Mouse (Mus musculus) midbrain, embryonic 10.5 days (tissue): Measurements from ENCODE around the gene S1pr2. TPM values are rescaled to one million over a fixed set of nuclear protein-coding genes. Genes with fewer than 3 reads are reported as not detected.
A peak's percentile ranks its signal among the peaks of the same experiment; 100 is the strongest.

Experiments
- DNase-seq: peaks from one replicate; pipeline ENCODE4 v3.0.0-alpha.2; 2017; ENCODE audit warnings: low spot score
- H3K27ac ChIP-seq: fragments of 300-500 bp; sonication (generic); replicated peaks from 2 replicates; pipeline ENCODE4 v1.5.1; 2016; ENCODE audit warnings: mild to moderate bottlenecking
- H3K27me3 ChIP-seq: fragments of 300-500 bp; sonication (generic); 2 replicates; pipeline ENCODE4 v1.6.1; 2016; ENCODE audit warnings: low read depth, mild to moderate bottlenecking; ENCODE audit not compliant: poor library complexity, severe bottlenecking
- H3K36me3 ChIP-seq: fragments of 300-500 bp; sonication (generic); 2 replicates; pipeline ENCODE4 v1.6.1; 2016; ENCODE audit warnings: mild to moderate bottlenecking, moderate library complexity
- H3K4me1 ChIP-seq: fragments of 300-500 bp; sonication (generic); 2 replicates; pipeline ENCODE4 v1.6.1; 2016
- H3K4me3 ChIP-seq: fragments of 300-500 bp; sonication (generic); 2 replicates; pipeline ENCODE4 v1.5.1; 2016; ENCODE audit warnings: mild to moderate bottlenecking, moderate library complexity
- H3K9me3 ChIP-seq: fragments of 300-500 bp; sonication (generic); replicated peaks from 2 replicates; pipeline ENCODE4 v1.6.1; 2016; ENCODE audit warnings: mild to moderate bottlenecking
- WGBS: fragments of 180-500 bp; shearing (Covaris S2); methylation state at CpG from one replicate; pipeline ENCODE4 v1.1.7; 2016; 5-methylcytosine and 5-hydroxymethylcytosine counted together
- polyA plus RNA-seq: library from polyadenylated mRNA; unstranded; fragments of >200 nt; fragmentation: Nextera tagmentation; extraction: Ambion mirVana; gene quantifications from 2 replicates; pipeline ENCODE4 v1.2.1, GENCODE M21; 2016

S1pr2 gene
- polyA plus RNA-seq, 1 experiment from 2014 or later: 22.1 TPM

DNA sequence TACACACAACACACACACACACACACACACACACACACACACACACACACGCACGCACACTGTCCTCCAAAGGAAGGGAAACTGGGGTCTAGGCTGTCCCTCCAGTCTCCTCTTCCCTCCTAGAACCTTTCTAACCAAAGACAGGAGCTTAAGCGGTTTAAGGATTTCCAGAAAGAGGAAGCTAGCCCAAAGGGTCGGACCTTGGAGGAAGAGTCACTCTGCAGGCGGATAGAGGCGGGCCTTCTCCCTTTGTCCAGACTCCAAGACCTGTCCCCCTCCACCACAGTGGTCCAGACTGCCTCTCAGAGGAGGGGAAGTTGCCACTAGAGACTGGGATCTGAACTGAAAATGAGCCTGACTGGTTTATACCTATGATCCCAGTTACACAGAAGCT is 2.9 kb downstream of the S1pr2 start:
- DNase-seq: no peak
- WGBS: 36% methylated on average over 5 of the region's 6 CpGs
- H3K4me3 ChIP-seq: peak overlapping the region; percentile 18; the same call in 1 of the 2 replicates
- peaks cover 50% of the 10 kb centered on the region for H3K4me1 ChIP-seq
- H3K36me3 ChIP-seq: peaks cover 4% of the 10 kb centered on the region
- no peak overlapping the region for H3K27ac ChIP-seq
- H3K27me3 ChIP-seq: peaks cover 14% of the 10 kb centered on the region
- H3K9me3 ChIP-seq: no peaks in the 10 kb centered on the region

DNA sequence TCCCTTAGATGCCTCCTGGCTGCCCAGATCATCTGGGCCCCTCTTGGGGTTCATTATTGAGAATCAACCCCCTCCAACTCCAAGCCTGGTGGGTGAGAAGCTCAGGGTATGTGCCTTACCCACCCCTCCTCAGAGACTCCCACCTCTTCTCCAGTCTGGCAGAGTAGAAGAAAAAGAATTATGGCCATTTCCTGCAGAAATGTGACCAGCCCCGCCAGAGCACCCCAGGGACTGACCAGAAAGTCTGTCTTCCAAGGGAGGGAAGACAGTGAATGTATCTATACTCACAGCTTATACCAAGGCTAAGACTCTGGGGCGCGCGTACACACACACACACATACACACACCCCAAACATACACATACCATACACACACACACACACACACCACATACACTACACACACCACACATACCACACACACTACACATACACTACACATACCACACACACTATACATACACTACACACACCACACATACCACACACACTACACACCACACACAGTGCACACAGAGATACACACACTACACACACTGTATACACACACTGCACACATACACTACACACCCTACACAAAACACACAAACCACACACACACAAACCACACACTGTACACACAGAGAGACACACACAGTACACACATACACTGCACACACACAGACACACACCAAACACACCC is 3.4 kb downstream of the S1pr2 start:
- Histone ChIP-seq H3K27me3 (peaks cover 14% of the 10 kb centered on the region), H3K27ac (peak overlapping the region; percentile 76; the same call in 1 of the 2 replicates), H3K36me3 (peaks cover 9% of the 10 kb centered on the region), H3K4me1 (peaks cover 50% of the 10 kb centered on the region), H3K9me3 (no peaks in the 10 kb centered on the region), H3K4me3 (peak overlapping the region; percentile 26)
- no peak for DNase-seq
- 93% methylated on average over 4 of the region's 4 CpGs for WGBS

DNA sequence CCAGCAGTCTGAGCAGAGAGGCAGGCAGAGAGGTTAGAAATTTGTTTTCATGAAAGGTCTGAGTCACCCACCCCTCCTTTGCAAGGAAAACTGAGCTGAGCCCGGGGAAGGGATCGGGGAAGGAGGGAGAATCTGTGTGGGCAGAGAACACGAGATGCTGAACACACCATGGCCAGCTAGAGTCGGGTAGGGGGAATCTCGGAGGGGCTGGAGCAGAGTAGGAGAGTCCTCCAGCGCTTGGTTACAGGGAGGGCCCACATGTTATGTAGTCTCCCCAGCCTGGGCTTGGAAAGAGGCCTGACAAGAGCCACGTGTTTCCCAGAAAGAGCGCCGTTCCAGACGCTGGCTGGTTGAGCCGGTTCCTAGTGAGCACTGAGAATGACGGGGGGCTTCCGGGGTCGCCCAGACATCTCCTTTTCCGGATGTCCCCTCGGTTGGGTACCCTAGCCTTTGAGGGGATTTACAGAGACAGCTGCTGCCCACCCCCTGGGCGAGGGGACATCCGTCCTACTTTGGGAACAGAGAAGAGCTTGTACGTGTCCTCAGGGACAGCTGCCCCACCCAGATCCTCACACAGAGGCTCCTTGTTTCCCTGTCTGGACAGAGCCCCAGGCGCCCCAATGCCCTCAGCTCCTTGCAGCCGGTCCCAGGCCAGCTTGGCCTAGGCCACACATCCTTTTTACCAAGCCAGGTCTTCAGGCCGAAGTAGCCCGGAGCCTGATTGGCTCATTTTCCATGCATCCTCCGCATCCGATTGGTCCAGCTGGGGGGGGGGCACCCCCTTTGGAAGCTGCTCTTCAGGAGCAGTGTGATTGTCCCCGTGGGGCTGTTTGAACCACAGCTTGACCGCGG is 4.2 kb downstream of the S1pr2 start:
- Histone ChIP-seq H3K27ac (peak overlapping the region; percentile 76), H3K36me3 (peaks cover 17% of the 10 kb centered on the region), H3K27me3 (peaks cover 14% of the 10 kb centered on the region), H3K4me1 (peaks cover 50% of the 10 kb centered on the region), H3K9me3 (no peaks in the 10 kb centered on the region), H3K4me3 (peak overlapping the region; percentile 26)
- WGBS: 38% methylated on average over 28 of the region's 28 CpGs
- DNase-seq: peak; percentile 35

DNA sequence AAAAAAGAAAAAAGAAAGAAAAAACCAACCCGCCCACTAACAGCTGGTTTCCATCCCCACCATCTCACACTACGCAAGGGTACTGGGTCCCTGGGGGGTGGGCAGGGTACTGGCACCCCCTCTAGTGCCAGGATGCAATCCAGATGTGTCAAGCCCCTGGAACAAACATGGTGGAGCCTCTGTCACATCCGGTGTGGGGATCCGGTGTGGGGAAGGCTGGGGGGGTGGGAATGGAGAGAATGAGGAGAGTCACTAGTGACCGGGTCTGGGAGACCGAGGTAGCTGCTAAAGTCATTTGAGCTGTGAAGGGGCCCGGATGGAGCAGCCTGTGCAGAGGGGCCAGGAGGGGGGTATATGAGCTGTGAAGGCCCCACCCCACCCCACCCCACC is 4.8 kb downstream of the S1pr2 start:
- H3K4me1 ChIP-seq: peaks cover 49% of the 10 kb centered on the region

DNA sequence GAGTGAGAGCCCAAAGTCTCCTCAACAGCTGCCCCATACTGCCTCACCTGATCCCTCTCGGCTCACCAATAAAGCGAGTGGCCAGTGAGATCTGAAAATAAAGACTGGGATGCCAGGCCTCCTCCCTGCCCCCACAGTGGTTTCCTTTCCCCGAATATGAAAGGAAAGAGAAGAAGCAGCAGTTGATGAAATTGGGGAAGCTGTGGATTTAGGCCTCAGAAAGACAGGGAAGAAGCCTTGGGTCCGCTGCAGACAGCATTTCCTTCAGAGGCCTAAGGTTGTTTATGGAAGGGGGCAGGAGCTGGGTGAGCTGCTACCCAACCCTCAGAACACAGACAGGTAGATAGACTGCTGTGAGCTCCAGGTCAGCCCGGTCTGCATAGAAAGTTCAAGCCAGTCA is 9.8 kb downstream of the S1pr2 start:
- peaks cover 31% of the 10 kb centered on the region for H3K36me3 ChIP-seq
- 78% methylated on average over 5 of the region's 5 CpGs for WGBS
- no peaks in the 10 kb centered on the region for H3K9me3 ChIP-seq
- peaks cover 2% of the 10 kb centered on the region for H3K4me1 ChIP-seq
- H3K4me3 ChIP-seq: no peak overlapping the region
- H3K27ac ChIP-seq: no peak overlapping the region
- no peak for DNase-seq
- no peaks in the 10 kb centered on the region for H3K27me3 ChIP-seq

More for the DNA sequence above, 4.8 kb downstream of the S1pr2 start:
- H3K9me3 ChIP-seq: no peaks in the 10 kb centered on the region
- H3K27me3 ChIP-seq: peaks cover 14% of the 10 kb centered on the region
- peak; percentile 17 for DNase-seq
- WGBS: 77% methylated on average over 7 of the region's 7 CpGs
- H3K27ac ChIP-seq: peak overlapping the region; percentile 76
- H3K4me3 ChIP-seq: peak overlapping the region; percentile 9; the same call in 1 of the 2 replicates
- peaks cover 23% of the 10 kb centered on the region for H3K36me3 ChIP-seq

DNA sequence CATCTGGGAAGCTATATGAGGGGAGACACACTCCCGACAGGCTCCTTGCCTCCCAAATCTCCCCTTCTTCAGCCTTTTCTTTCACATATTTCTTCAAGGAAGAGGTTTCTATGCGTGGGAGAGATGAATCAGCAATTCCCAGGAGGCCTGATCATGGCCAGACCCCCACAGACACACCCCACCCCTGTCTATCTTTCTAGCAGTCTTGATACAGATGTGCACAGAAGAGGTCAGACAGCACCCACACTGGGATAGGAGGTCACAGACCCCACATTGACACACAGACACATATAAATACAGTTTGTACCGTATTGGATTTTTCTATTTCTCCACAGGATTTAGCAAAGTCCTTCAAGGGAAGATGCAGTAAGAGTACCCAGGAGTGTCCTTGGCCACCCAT is 10.6 kb downstream of the S1pr2 start:
- Histone ChIP-seq H3K36me3 (peaks cover 31% of the 10 kb centered on the region), H3K27ac (no peak overlapping the region), H3K27me3 (no peaks in the 10 kb centered on the region), H3K9me3 (no peaks in the 10 kb centered on the region), H3K4me3 (no peak overlapping the region), H3K4me1 (no peaks in the 10 kb centered on the region)
- no peak for DNase-seq
- 90% methylated on average over 3 of the region's 3 CpGs for WGBS

DNA sequence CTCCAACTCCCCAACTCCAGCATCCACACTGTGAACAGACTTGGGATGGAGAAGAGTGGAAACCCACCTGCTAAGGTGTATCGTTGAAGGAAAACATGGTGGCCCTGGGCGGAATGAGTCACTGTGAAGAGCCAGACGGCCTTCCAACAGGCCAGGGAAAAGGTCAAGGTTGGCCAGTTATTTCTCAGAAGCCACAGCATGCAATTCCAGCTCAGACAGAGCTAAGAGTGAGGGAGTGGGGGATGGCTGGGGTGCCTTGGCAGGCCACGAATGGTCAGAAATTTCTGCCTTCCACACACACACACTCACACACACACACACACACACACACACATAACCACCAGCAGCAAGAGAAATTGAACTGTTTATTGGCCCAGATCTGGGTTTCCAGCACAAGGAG is 11.0 kb downstream of the S1pr2 start:
- Histone ChIP-seq H3K9me3 (no peaks in the 10 kb centered on the region), H3K4me3 (no peak overlapping the region), H3K27ac (no peak overlapping the region), H3K4me1 (no peaks in the 10 kb centered on the region), H3K36me3 (peaks cover 31% of the 10 kb centered on the region), H3K27me3 (no peaks in the 10 kb centered on the region)
- 91% methylated on average over 4 of the region's 4 CpGs for WGBS
- no peak for DNase-seq

DNA sequence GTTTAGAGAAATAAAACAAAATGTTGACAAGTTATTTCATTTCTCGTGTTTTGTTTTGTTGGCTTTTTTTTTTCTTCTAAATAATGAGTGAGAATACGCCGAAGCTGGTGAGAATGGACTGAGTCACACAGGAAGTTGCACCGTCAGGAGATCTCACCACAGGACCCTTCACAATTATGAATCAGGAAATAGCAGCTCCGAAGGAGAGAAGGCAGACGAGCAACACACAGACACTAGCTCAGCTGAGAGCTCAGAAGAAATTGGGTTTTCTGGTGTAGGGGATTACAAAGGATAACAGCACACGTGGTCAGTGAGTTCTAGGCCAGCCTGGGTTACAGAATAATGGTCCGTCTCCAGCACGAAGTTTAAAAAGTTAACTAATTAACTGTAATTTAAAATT is 15.0 kb downstream of the S1pr2 start:
- Histone ChIP-seq H3K27ac (no peak overlapping the region), H3K9me3 (no peaks in the 10 kb centered on the region), H3K36me3 (peaks cover 6% of the 10 kb centered on the region), H3K4me1 (no peaks in the 10 kb centered on the region), H3K4me3 (no peak overlapping the region), H3K27me3 (no peaks in the 10 kb centered on the region)
- no peak for DNase-seq
- 81% methylated on average over 9 of the region's 9 CpGs for WGBS

DNA sequence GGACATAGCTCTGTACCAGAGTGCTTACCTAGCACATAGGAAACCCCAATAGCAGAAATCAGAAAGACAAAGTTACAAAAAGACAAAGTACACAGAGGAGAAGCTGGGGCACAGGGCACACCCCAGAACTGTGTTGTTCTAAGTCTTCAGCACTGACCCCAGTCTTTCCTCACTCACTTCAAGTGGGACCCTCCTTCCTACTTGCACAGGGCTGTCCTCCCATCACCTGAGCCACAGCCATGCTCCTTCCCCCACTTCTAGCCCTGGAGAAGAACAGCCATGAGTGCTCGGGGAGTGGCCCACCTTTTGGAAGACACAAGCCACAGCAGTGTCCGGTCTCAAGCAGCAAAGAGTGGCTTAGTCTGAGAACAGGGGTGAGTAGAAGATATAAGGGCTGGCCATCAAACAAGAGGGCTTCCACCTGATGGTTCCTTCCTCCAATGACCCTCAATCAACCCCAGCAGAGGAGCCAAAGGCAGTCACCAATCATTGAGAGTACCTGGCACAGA is 17.1 kb downstream of the S1pr2 start, which contains the start of gene Dnmt1:
TSS of gene Dnmt1 (minus strand) at position 459 of the 509 bp plus-strand sequence.
- Histone ChIP-seq H3K4me3 (no peak within 1 kb of the TSS), H3K27ac (no peak within 1 kb of the TSS), H3K27me3 (no peaks in the 10 kb centered on the region), H3K36me3 (no peaks in the 10 kb centered on the region), H3K4me1 (no peaks in the 10 kb centered on the region), H3K9me3 (no peaks in the 10 kb centered on the region)
- no peak for DNase-seq
- 91% methylated on average over 2 of the region's 2 CpGs for WGBS

DNA sequence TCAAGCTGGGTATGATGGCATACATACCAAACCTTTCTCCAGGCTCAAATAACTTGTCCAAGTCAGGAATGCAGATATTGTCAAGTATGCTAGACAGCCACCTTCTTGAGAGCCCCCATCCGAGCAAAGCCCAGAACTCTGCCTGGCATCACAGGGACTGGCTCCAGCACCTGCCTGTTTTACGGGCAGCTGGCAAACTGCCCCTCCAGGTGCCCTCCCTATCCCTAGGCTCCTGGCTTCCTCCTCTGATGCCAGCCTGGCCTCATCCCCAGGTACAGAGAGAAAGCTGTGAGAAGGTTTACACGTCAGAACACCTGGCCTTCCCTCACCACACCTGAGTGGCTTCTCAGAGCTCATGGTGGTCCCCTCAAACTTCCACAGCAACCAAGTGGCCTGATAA is 19.6 kb downstream of the S1pr2 start:
- Histone ChIP-seq H3K36me3 (no peaks in the 10 kb centered on the region), H3K9me3 (no peaks in the 10 kb centered on the region), H3K4me1 (peaks cover 6% of the 10 kb centered on the region; the same call in 1 of the 2 replicates), H3K27ac (no peak overlapping the region), H3K4me3 (no peak overlapping the region), H3K27me3 (no peaks in the 10 kb centered on the region)
- WGBS: 92% methylated on average over 3 of the region's 3 CpGs
- DNase-seq: no peak

DNA sequence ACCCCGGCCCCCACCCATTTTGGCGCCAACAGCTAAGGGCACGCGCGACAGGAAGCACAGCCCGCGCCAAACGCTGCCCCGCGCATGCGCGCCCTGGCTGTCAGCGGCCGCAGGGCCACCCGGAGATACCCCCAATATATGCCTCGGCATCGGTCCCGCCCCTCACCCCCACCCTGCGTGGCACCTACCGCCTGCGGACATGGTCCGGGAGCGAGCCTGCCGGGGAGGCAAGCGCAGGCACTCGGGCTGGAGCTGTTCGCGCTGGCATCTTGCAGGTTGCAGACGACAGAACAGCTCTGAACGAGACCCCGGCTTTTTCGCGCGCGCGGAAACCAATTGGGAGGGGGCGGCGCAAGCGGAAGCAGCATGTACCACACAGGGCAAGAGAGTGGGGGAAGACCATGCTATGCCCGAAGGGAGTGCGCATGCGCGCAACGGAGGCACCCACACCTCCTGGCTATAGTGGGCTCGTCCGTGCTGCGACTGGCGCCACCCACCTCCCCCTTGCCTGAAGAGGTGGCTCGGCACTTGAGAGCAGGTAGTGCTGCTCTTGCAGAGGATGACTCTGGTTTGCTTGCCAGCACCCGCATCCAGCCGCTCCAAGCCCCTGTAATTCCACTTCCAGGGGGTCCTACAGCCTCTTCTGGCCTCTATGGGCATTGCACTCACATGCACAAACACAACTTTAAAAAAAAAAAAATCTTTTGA is 23.9 kb downstream of the S1pr2 start:
- Histone ChIP-seq H3K4me1 (peaks cover 23% of the 10 kb centered on the region), H3K27me3 (no peaks in the 10 kb centered on the region), H3K9me3 (no peaks in the 10 kb centered on the region), H3K27ac (peak overlapping the region; percentile 94), H3K4me3 (peak overlapping the region; percentile 71), H3K36me3 (peaks cover 14% of the 10 kb centered on the region)
- under 1% methylated on average over 51 of the region's 51 CpGs for WGBS
- peak; percentile 98 for DNase-seq

DNA sequence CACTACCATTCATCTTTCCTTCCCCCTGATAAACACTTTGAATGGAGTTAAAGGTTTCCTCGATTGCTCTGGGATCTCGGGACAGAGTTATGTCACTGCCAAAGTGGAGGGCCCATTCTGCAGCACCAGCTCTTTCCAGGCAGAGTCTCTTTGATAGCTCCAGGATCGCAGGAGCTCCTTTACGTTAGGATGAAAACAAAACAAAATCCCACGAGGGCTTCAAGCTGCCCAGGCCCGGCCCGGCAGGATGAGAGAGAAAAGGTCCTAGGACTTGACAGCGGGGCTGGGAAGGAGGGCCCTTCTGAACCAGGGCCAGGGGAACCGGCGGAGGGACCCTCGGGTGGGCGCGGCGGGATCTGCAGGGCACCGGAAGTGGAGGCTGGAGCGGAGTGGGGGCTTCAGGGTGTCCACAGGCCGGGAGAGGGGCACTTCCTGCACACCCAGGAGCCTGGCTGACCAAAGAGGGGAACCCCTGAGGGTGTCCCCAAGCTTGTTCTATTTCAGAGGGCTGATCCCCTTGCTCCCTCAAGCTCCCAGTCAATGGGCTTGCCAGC is 24.5 kb downstream of the S1pr2 start:
- DNase-seq: no peak
- 0% methylated on average over 17 of the region's 17 CpGs for WGBS
- Histone ChIP-seq H3K4me1 (peaks cover 23% of the 10 kb centered on the region), H3K9me3 (no peaks in the 10 kb centered on the region), H3K4me3 (peak overlapping the region; percentile 71), H3K36me3 (peaks cover 20% of the 10 kb centered on the region), H3K27me3 (no peaks in the 10 kb centered on the region), H3K27ac (peak overlapping the region; percentile 94)
